Mouse (Mus musculus) left cerebral cortex, adult 6 months (tissue): ENCODE results near the gene Cebpe. TPM values are rescaled to one million over a fixed set of nuclear protein-coding genes. Genes with fewer than 3 reads are reported as not detected.

Source experiments
- long read RNA-seq, 2 experiments: library from polyadenylated mRNA; unstranded; transcript quantifications; one replicate each; pipeline ENCODE4 v2.0.0; 2019 to 2020
- polyA plus RNA-seq: library from polyadenylated mRNA; unstranded; fragments of <200 nt; fragmentation: Nextera tagmentation; gene quantifications from 2 replicates; pipeline ENCODE4 v1.2.3, GENCODE M21; 2021

Cebpe gene
- polyA plus RNA-seq = not detected in 2 replicates
- long read RNA-seq, experiment 1 = 0 reads
- long read RNA-seq, experiment 2 = 0 reads

DNA sequence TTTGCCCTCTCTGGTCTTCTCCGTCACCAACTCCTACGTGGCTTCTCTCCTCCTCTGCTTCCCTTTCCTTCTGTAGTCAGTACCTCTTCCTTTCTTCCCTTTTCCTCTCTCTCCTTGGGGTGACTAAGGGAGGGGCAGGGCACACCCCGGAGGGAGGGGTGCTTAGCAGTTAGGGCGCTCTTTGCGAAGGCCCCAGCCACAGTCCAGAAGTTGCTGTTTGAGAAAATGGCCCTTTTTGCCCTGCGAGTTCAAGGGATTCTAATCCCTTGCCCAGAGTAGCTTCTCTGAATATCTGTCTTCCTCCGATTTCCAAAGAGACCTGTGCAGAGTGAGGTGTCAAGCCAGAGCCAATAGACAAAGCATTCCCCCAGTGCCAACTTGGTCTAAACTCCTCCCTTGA, at the start of gene Cebpe:
Gene Cebpe, minus strand, starts transcription at position 101 of the 400 bp plus-strand sequence.

DNA sequence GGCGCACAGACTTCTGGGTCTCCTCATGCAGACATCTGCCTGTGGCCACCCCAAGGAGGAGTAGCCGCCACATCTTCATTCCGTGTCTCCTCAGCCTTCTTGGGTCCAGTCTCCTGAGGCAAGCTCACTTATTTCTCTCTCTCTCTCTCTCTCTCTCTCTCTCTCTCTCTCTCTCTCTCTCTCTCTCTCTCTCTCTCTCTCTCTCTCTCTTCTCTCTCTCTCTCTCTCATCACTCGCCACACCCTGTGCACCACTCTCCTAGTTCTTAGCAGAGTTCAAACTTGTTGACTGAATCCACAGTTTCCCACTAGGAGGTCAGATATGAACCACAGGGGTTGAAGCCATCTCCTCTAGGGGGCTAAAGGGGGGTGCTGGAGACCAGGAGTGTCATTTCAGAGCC, 13.2 kb downstream of the Cebpe start, which contains the start of gene Gm29776:
Gene Gm29776, minus strand, starts transcription at position 101 of the 400 bp plus-strand sequence.

DNA sequence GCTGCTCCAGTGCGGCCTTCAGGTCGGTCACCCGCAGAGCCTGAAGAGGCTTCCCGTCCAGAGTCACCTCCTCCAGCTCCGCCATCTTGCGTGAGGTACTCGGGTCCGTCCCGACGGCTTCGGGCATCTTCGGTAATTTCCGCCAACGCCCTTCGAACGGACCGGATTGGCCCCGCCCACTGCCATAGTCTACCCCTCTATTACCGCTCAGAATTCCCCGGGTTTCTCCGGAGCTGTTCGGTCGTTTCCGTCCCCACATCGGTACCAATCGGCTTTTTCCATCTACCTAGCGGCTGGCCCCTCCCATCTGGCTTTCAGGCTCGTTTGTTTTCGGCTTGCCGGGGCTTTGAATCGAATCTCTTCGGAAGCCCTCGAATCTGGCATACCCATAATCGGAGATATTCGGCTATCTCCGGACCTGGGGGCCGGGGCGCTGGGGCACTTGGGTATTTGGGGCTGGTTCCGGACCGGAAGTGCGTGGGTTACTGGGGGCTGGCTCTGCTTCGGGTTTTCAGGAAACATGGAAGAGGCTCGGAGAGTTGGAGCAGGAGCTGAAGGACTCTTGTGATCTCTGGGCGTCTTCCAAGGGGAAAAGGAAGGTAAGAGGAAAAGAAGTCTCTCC, 25.3 kb downstream of the Cebpe start, which contains the start of gene Acin1:
Gene Acin1, minus strand, starts transcription at position 410 of the 622 bp plus-strand sequence.

DNA sequence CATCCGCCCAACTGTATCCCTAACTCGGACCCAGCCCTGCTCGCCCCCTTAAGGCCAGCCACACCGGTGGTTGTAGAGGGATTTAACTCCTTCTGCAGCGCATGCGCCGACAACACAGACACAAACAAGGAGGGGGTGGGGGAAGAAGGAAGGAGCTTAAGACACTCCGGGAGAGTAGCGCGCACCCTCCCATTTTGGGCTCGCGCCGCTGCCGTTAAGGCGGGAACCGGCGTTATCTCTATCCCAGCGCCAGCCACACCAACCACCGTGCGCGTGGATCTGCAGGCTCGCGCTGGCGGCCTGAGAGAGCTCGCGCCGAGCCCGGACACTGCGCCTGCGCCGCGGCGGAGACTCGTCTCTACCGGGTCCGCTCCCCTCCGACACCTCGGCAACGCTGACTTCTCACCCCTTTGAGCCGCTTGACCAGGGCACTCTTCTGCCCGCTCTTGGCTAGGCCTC, 25.9 kb downstream of the Cebpe start, which contains the start of gene 1700123O20Rik:
Gene 1700123O20Rik, plus strand, starts transcription at position 154 of the 459 bp plus-strand sequence.

Other genes with a start within 250 kb of the Cebpe start
- gene Lrp10, start 248.0 kb downstream of the Cebpe start, polyA plus RNA-seq = 7.2 and 18.6 TPM in 2 replicates
- gene Rem2, start 236.1 kb downstream of the Cebpe start, polyA plus RNA-seq = 8.8 and 13.8 TPM in 2 replicates
- gene Prmt5, start 194.6 kb downstream of the Cebpe start, polyA plus RNA-seq = 32.7 and 35.9 TPM in 2 replicates
- 3.4 and 4.0 TPM in 2 replicates for gene Haus4, start 157.6 kb downstream of the Cebpe start, polyA plus RNA-seq
- 0.34 and 0.49 TPM in 2 replicates for gene Ajuba, start 134.6 kb downstream of the Cebpe start, polyA plus RNA-seq
- 1.6 and 3.0 TPM in 2 replicates for gene 4931414P19Rik, start 106.2 kb downstream of the Cebpe start, polyA plus RNA-seq
- gene Psmb5, start 94.2 kb downstream of the Cebpe start, polyA plus RNA-seq = 598 and 663 TPM in 2 replicates
- 0.05 and 0.11 TPM in 2 replicates for gene Psmb11, start 90.7 kb downstream of the Cebpe start, polyA plus RNA-seq
- not detected in 2 replicates for gene Gm17606, start 71.2 kb downstream of the Cebpe start, polyA plus RNA-seq
- 0.64 and 0.83 TPM in 2 replicates for gene Cdh24, start 70.8 kb downstream of the Cebpe start, polyA plus RNA-seq
- 44.0 and 47.2 TPM in 2 replicates for gene 1700123O20Rik, start 26.0 kb downstream of the Cebpe start, polyA plus RNA-seq
- 28.3 and 32.9 TPM in 2 replicates for gene Acin1, start 25.2 kb downstream of the Cebpe start, polyA plus RNA-seq
- not detected in 2 replicates for gene Gm29776, start 13.3 kb downstream of the Cebpe start, polyA plus RNA-seq
- 17.7 and 25.0 TPM in 2 replicates for gene Slc7a8, start 69.8 kb upstream of the Cebpe start, polyA plus RNA-seq
- gene Rnf212b, start 102.0 kb upstream of the Cebpe start, polyA plus RNA-seq = 0.10 TPM in 1 of 2 replicates, not detected in the other
- 5.8 and 7.3 TPM in 2 replicates for gene Homez, start 158.8 kb upstream of the Cebpe start, polyA plus RNA-seq
- gene Ppp1r3e, start 165.4 kb upstream of the Cebpe start, polyA plus RNA-seq = 3.4 and 6.9 TPM in 2 replicates
- gene Bcl2l2, start 171.2 kb upstream of the Cebpe start, polyA plus RNA-seq = 7.9 and 8.1 TPM in 2 replicates
- not detected in 2 replicates for gene Gm20521, start 171.3 kb upstream of the Cebpe start, polyA plus RNA-seq
- gene Pabpn1, start 180.3 kb upstream of the Cebpe start, polyA plus RNA-seq = 17.4 and 22.3 TPM in 2 replicates
- gene Slc22a17, start 201.0 kb upstream of the Cebpe start, polyA plus RNA-seq = 131 and 194 TPM in 2 replicates
- gene Efs, start 214.0 kb upstream of the Cebpe start, polyA plus RNA-seq = 0.77 and 5.0 TPM in 2 replicates
- gene Il25, start 220.5 kb upstream of the Cebpe start, polyA plus RNA-seq = 0.10 and 0.20 TPM in 2 replicates
- 87.7 and 132 TPM in 2 replicates for gene Cmtm5, start 224.1 kb upstream of the Cebpe start, polyA plus RNA-seq